Mouse (Mus musculus) liver, embryonic 15.5 days (tissue): ENCODE measurements at regions not wholly inside any gene's neighbourhood (a gene's known extent, or its start where the extent isn't known, plus 50 kb on each side); places are given as distances from the start of the nearest gene placed in this dataset.

Source experiments
- ATAC-seq: fragments of 200-750 bp; cut with Nextera tagmentation; 2 replicates; pipeline ENCODE4 v1.8.0; 2017; ENCODE audit warnings: moderate number of reproducible peaks, mild to moderate bottlenecking, moderate library complexity; ENCODE audit not compliant: insufficient read depth
- H3K27ac ChIP-seq: fragments of 300-500 bp; sonication (generic); replicated peaks from 2 replicates; pipeline ENCODE4 v1.5.1; 2015; ENCODE audit warnings: mild to moderate bottlenecking, inconsistent platforms
- H3K27me3 ChIP-seq: fragments of 300-500 bp; sonication (generic); 2 replicates; pipeline ENCODE4 v1.6.1; 2015; ENCODE audit warnings: mild to moderate bottlenecking, inconsistent platforms
- H3K36me3 ChIP-seq: fragments of 300-500 bp; sonication (generic); replicated peaks from 2 replicates; pipeline ENCODE4 v1.6.1; 2015; ENCODE audit warnings: moderate library complexity, mild to moderate bottlenecking, inconsistent platforms
- H3K4me1 ChIP-seq: fragments of 300-500 bp; sonication (generic); replicated peaks from 2 replicates; pipeline ENCODE4 v1.6.1; 2015; ENCODE audit warnings: inconsistent platforms
- H3K4me2 ChIP-seq: fragments of 300-500 bp; sonication (generic); 2 replicates; pipeline ENCODE4 v1.6.1; 2015; ENCODE audit warnings: moderate library complexity, mild to moderate bottlenecking, inconsistent platforms
- H3K4me3 ChIP-seq: fragments of 300-500 bp; sonication (generic); replicated peaks from 2 replicates; pipeline ENCODE4 v1.5.1; 2015; ENCODE audit warnings: mild to moderate bottlenecking, inconsistent platforms
- H3K9ac ChIP-seq: fragments of 300-500 bp; sonication (generic); 2 replicates; pipeline ENCODE4 v1.6.1; 2015; ENCODE audit warnings: moderate library complexity, mild to moderate bottlenecking, inconsistent platforms
- H3K9me3 ChIP-seq: fragments of 300-500 bp; sonication (generic); replicated peaks from 2 replicates; pipeline ENCODE4 v1.6.1; 2016; ENCODE audit warnings: inconsistent platforms
- WGBS: fragments of 180-500 bp; shearing (Covaris S2); methylation state at CpG from one replicate; pipeline ENCODE4 v1.1.7; 2015; ENCODE audit warnings: mixed read lengths; ENCODE audit not compliant: insufficient replicate concordance; 5-methylcytosine and 5-hydroxymethylcytosine counted together

DNA sequence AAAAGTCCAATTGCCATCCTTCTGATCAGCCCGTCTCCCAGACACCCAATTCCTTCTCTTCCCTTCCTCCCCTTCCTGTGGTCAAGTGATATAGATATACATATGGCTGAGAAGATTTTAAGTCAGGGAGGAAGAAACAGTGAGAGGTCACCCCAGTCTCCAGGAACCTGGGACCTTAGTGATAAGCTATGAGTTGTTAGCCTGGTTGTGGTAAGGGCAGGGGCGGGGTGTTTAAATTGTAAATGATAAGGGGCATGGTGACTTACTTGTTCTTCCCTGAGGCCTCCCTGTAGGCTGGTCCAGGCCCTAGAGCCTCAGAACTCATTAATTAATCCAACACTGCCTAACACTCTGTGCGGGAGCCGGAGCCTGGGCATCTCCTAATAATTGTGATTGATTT lies 186.5 kb upstream of the Ajap1 start:
- 43% methylated on average over 4 of the region's 4 CpGs for WGBS
- Histone ChIP-seq H3K27ac (no peak overlapping the region), H3K4me1 (no peaks in the 10 kb centered on the region), H3K4me3 (no peak overlapping the region), H3K4me2 (no peak overlapping the region), H3K27me3 (no peaks in the 10 kb centered on the region), H3K9ac (no peak overlapping the region), H3K36me3 (no peaks in the 10 kb centered on the region), H3K9me3 (peaks cover 3% of the 10 kb centered on the region; the same call in 1 of the 2 replicates)
- ATAC-seq, result peak; percentile 57; the same call in 1 of the 2 replicates

DNA sequence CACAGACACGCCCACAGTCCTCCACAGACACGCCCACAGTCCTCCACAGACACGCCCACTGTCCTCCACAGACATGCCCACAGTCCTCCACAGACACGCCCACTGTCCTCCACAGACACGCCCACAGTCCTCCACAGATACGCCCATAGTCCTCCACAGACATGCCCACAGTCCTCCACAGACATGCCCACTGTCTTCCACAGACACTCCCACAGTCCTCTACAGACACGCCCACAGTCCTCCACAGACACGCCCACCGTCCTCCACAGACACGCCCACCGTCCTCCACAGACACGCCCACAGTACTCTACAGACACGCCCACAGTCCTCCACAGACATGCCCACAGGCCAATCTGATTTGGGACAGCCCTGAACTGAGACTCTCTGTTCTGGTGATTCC lies 187.6 kb upstream of the Ajap1 start:
- 59% methylated on average over 13 of the region's 13 CpGs for WGBS

DNA sequence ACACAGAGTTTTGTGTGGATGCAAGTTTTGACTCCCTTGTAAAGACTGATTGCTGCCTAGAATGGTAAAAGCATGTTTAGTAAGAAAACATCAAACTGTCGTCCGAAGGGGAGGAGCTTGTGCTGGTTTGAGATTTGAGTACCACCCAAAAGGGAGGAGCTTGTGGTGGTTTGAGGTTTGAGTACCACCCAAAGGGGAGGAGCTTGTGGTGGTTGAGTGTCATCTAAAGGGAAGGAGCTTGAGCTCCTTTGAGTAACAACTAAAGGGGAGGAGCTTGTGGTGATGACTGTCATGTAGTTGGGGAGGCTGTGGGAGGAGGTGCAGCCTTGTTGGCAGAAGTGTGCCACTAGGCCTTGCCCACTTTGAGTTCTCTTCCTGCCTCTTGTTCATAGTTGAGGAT lies 192.8 kb upstream of the Ajap1 start:
- no peak overlapping the region for H3K9ac ChIP-seq
- H3K36me3 ChIP-seq, result no peaks in the 10 kb centered on the region
- no peak overlapping the region for H3K4me2 ChIP-seq
- 63% methylated on average over 2 of the region's 2 CpGs for WGBS
- 0 out of 2 replicates have a peak, but pooled peaks cover 3% of the 10 kb centered on the region for H3K9me3 ChIP-seq
- no peak for ATAC-seq
- no peak overlapping the region for H3K4me3 ChIP-seq
- no peaks in the 10 kb centered on the region for H3K27me3 ChIP-seq
- no peak overlapping the region for H3K27ac ChIP-seq
- no peaks in the 10 kb centered on the region for H3K4me1 ChIP-seq

More for the DNA sequence above, 187.6 kb upstream of the Ajap1 start:
- no peaks in the 10 kb centered on the region for H3K36me3 ChIP-seq
- H3K27ac ChIP-seq, result no peak overlapping the region
- H3K9ac ChIP-seq, result no peak overlapping the region
- no peak for ATAC-seq
- H3K4me1 ChIP-seq, result no peaks in the 10 kb centered on the region
- H3K4me2 ChIP-seq, result no peak overlapping the region
- no peaks in the 10 kb centered on the region for H3K27me3 ChIP-seq
- H3K4me3 ChIP-seq, result no peak overlapping the region
- peaks cover 3% of the 10 kb centered on the region; the same call in 1 of the 2 replicates for H3K9me3 ChIP-seq

DNA sequence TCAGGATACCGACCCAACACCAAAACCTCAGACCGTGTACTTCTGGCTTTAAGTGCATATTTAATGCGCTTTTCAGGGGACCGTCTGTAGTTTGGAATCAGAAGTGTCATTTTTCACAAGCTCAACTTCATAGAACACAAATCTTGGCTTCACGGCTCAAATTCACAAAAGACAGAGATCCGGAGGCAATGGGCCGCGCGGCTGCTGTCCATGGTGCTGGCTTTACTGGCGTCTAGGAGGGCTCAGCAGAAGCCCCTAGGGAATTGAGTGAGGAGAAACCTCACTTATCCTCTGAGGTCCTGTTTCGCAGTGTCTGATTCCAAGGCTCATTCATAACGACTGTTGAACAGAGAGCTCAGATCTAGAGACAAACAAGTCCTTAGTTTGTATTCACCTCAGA lies 196.5 kb upstream of the Ajap1 start:
- WGBS, result 34% methylated on average over 12 of the region's 12 CpGs
- ATAC-seq, result no peak
- Histone ChIP-seq H3K9me3 (0 out of 2 replicates have a peak, but pooled peaks cover 3% of the 10 kb centered on the region), H3K4me1 (no peaks in the 10 kb centered on the region), H3K9ac (no peak overlapping the region), H3K27me3 (no peaks in the 10 kb centered on the region), H3K4me3 (no peak overlapping the region), H3K4me2 (no peak overlapping the region), H3K36me3 (no peaks in the 10 kb centered on the region), H3K27ac (no peak overlapping the region)

DNA sequence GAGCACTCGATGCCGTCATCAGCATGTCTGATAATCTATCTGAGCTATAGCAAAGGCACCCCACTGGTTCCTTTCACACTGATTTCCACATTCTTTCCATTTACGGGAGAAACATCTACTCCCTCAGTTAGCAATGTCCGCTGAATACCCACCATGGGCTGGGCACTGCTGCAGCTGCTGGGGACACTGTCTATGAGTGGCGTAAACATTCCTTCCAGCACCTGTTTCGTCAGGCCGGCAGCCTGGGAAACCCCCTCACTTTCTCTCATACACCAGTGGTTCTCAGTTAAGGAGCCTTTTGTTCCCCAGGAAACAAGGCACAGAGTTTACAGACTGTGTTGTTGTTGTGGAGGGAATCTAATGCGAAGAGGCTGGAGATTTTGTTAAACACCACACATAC lies 205.8 kb upstream of the Ajap1 start:
- H3K4me3 ChIP-seq, result no peak overlapping the region
- H3K9me3 ChIP-seq, result no peaks in the 10 kb centered on the region
- no peaks in the 10 kb centered on the region for H3K4me1 ChIP-seq
- no peaks in the 10 kb centered on the region for H3K27me3 ChIP-seq
- H3K4me2 ChIP-seq, result no peak overlapping the region
- H3K36me3 ChIP-seq, result no peaks in the 10 kb centered on the region
- WGBS, result 68% methylated on average over 8 of the region's 8 CpGs
- no peak overlapping the region for H3K27ac ChIP-seq
- H3K9ac ChIP-seq, result no peak overlapping the region
- no peak for ATAC-seq

DNA sequence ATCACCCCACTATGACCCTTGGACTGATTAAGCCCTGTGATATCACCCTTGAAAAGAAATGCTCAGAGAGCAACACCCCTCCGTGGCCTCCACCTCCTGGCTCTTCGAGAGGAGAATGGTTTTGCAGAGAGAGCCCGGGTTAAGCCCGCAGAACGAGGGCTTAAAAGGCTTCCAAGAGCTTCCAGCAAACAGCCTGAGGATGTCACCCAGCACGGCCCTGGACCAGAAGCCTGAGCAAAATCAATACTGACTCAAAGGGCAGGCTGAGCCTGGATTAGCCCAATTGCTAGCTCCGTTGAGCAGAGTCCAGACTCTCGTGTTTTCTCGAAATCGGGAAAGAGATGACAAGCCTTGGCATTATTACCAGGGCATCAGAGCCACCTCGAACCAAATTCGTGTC lies 211.3 kb upstream of the Ajap1 start:
- H3K36me3 ChIP-seq, result no peaks in the 10 kb centered on the region
- WGBS, result 54% methylated on average over 12 of the region's 12 CpGs
- no peaks in the 10 kb centered on the region for H3K9me3 ChIP-seq
- H3K27me3 ChIP-seq, result no peaks in the 10 kb centered on the region
- no peak overlapping the region for H3K27ac ChIP-seq
- no peak for ATAC-seq
- H3K9ac ChIP-seq, result no peak overlapping the region
- H3K4me1 ChIP-seq, result no peaks in the 10 kb centered on the region
- H3K4me2 ChIP-seq, result no peak overlapping the region
- no peak overlapping the region for H3K4me3 ChIP-seq

DNA sequence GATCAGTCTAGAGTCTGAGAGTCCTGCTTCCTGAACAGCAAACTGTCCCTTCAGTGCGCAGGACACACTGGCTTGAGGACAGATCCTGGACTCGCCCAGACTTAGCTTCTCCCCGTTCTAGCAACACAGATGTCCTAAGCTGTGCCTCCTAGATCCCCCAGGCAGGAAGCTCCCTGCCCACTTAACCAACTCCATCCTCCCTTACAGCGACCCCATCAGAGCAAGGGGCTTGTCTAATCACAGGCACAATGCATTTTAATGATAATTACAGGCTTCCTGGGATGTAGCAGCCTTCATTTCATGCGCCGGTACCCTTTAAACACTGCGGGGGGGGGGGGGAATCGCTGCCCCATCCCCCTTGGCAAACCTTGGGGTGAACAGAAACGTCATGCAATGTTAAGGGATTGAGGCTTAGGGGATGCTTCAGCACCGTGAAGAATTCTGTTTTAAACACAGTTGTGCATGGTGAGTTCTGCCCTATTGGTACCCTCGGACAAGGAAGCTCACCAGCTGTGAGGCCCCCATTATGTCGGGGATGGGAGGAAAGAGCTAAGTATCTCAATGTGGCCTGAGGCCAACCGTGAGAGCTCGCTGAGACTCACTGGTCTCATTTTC lies 213.9 kb upstream of the Ajap1 start:
- Histone ChIP-seq H3K9ac (no peak overlapping the region), H3K4me1 (no peaks in the 10 kb centered on the region)

DNA sequence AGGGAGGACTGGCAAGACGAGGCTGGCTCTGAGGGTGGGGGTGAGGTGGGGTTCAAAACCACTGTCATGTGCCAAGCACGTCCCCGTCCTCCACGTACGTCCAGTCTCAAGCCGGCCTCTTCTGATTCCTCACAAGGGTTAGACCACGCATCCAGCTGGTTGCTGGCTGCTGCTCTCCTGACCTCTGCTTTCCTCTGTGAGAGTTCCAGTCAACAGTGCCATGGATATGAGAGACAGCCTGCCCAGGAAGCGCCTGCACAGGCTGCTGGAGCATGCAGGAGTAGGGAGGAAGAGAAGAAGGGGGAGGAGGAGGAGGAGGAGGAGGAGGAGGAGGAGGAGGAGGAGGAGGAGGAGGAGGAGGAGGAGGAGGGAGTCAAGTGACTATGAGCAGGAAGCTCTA lies 224.6 kb upstream of the Ajap1 start:
- Histone ChIP-seq H3K4me2 (no peak overlapping the region), H3K4me1 (no peaks in the 10 kb centered on the region), H3K27ac (no peak overlapping the region), H3K9ac (no peak overlapping the region), H3K36me3 (no peaks in the 10 kb centered on the region), H3K27me3 (no peaks in the 10 kb centered on the region), H3K9me3 (no peaks in the 10 kb centered on the region), H3K4me3 (no peak overlapping the region)
- WGBS, result 55% methylated on average over 8 of the region's 8 CpGs
- ATAC-seq, result no peak

More for the DNA sequence above, 213.9 kb upstream of the Ajap1 start:
- no peak overlapping the region for H3K4me2 ChIP-seq
- 42% methylated on average over 14 of the region's 14 CpGs for WGBS
- no peaks in the 10 kb centered on the region for H3K36me3 ChIP-seq
- no peak overlapping the region for H3K4me3 ChIP-seq
- no peaks in the 10 kb centered on the region for H3K27me3 ChIP-seq
- H3K9me3 ChIP-seq, result no peaks in the 10 kb centered on the region
- ATAC-seq, result no peak
- no peak overlapping the region for H3K27ac ChIP-seq

DNA sequence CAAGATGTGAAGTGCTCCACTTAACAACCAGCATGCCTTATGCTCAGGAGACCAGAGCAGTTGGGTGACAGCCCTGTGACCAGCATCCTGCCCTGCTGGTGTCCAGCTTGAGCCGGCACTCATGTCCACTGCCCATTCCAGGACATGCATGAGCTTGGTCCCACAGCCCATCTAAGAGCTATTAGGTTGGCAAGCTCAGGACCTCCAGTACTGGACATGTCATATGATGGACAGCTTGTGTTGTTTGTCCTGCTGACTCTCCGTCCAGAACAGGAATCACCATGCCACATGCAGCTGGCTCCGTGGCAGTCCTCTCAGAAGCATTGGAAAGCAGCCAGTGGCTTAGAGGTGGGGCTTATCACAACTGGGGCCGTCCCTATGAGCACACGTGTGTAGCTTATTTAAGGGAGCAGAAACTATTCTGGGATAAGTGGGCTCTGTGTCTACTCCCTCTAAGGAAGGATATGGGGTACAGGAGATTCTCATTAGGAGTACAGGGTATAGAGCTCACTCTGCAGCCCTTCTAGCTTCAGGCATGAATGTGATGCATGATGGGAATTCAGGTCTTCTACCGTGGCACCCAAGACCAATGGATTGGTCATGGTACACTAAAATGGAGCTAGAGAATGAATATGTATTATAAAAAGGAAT lies 232.5 kb upstream of the Ajap1 start:
- Histone ChIP-seq H3K4me3 (no peak overlapping the region), H3K36me3 (no peaks in the 10 kb centered on the region), H3K4me2 (no peak overlapping the region), H3K9me3 (no peaks in the 10 kb centered on the region), H3K27ac (no peak overlapping the region), H3K4me1 (no peaks in the 10 kb centered on the region), H3K9ac (no peak overlapping the region), H3K27me3 (no peaks in the 10 kb centered on the region)
- no peak for ATAC-seq
- WGBS, result 53% methylated on average over 6 of the region's 6 CpGs

DNA sequence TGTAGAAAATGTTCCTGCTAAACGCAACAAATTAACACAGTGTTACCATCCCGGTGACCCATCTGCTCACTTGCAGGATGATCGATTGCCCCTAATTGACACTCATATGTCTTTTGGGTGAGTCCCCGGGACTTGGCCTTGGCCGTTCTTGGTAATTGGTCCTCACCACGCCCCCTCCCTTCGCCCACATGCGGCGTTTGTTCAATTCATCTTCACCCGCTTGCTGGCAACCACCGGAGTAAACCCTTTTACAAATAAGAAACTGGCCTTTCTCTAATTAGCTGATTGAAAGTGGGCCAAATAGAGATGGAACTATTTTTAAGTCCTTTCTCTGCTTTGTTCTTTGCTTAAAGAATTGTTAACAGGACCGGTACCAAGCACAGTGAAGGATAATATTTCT lies 234.7 kb upstream of the Ajap1 start:
- Histone ChIP-seq H3K4me1 (no peaks in the 10 kb centered on the region), H3K9ac (no peak overlapping the region), H3K27me3 (no peaks in the 10 kb centered on the region), H3K9me3 (no peaks in the 10 kb centered on the region), H3K27ac (no peak overlapping the region), H3K36me3 (no peaks in the 10 kb centered on the region), H3K4me3 (no peak overlapping the region), H3K4me2 (no peak overlapping the region)
- ATAC-seq, result no peak
- 69% methylated on average over 12 of the region's 12 CpGs for WGBS

DNA sequence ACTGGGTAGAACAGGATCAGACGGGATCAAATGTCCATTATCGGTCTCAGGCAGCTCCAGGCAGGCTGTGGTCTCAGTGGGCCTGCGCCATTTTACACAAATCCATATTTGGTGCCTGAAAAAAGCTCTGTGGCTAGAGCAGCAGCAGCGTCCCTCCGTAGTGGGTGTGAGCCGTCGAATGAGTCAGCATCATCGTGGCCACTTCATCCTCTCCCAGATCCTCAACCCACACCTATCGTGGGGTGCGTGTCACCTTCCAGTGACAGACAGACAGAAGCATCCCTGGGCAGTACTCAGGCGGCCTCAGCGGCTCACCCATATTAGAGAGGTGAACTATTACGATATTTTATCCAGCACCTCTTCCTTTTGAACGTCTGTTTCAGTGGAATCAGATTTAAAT lies 233.0 kb upstream of the A430005L14Rik start:
- no peak overlapping the region for H3K4me2 ChIP-seq
- no peak overlapping the region for H3K9ac ChIP-seq
- no peaks in the 10 kb centered on the region for H3K4me1 ChIP-seq
- H3K27me3 ChIP-seq, result no peaks in the 10 kb centered on the region
- H3K36me3 ChIP-seq, result no peaks in the 10 kb centered on the region
- WGBS, result 49% methylated on average over 14 of the region's 14 CpGs
- no peak overlapping the region for H3K27ac ChIP-seq
- H3K9me3 ChIP-seq, result no peaks in the 10 kb centered on the region
- H3K4me3 ChIP-seq, result no peak overlapping the region
- no peak for ATAC-seq

DNA sequence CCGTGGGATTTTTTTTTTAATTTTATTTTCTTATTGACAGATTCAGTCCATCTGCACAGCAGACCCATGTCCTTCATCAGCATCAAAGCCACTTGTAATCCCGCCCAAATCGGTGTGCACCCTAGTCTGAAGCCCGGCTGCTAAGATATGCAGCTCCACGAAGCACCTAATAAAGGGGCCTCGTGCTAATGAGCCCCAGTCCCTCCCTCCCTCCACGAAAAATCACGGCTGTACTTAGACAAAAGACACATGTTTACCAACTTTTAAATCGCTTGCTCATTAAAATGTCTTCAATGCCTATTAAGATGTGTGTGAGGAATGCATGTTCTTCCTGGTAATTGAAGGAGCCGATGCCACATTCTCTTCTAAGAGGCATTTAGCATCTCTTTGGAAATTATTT lies 229.8 kb upstream of the A430005L14Rik start:
- no peaks in the 10 kb centered on the region for H3K36me3 ChIP-seq
- no peak for ATAC-seq

More for the DNA sequence above, 229.8 kb upstream of the A430005L14Rik start:
- Histone ChIP-seq H3K9me3 (no peaks in the 10 kb centered on the region), H3K27me3 (no peaks in the 10 kb centered on the region), H3K9ac (no peak overlapping the region), H3K27ac (no peak overlapping the region), H3K4me1 (no peaks in the 10 kb centered on the region), H3K4me2 (no peak overlapping the region), H3K4me3 (no peak overlapping the region)
- 69% methylated on average over 10 of the region's 10 CpGs for WGBS
